Mouse (Mus musculus): ENCODE results near the gene Coro1a.

GRCm38 (mm10) chr7:126702358-126702757, 5.2 kb downstream of the Coro1a start:
- TF ChIP-seq ZNF384 (IDR thresholded peaks at IDR 0.05; ENCODE audit: low read depth, low read length) (no peak), CTCF (conservative IDR thresholded peaks at IDR 0.05 in 1 of 2, IDR thresholded peaks at IDR 0.05 in 1 of 2; ENCODE audit: low read depth in 2 of 2, low read length in 2 of 2) (peak in 1 of 2 experiments; percentile 21; a peak in 1 of 4 replicates), POLR2A (IDR thresholded peaks at IDR 0.05; ENCODE audit: low read depth, low read length) (no peak; the same call in 1 of the 2 replicates), HCFC1 (IDR thresholded peaks at IDR 0.05; ENCODE audit: low read depth, low read length) (peak; percentile 66), UBTF (IDR thresholded peaks at IDR 0.05; ENCODE audit: low read depth, low read length) (no peak), ZC3H11A (IDR thresholded peaks at IDR 0.05; ENCODE audit: low read depth, low read length) (no peak), MEF2A (IDR thresholded peaks at IDR 0.05; ENCODE audit: borderline replicate concordance, low read depth, low read length) (peak; percentile 45; the same call in 1 of the 2 replicates), TCF12 (IDR thresholded peaks at IDR 0.05; ENCODE audit: low read depth, low read length) (peak; percentile 52; the same call in 1 of the 2 replicates), ELF1 (IDR thresholded peaks at IDR 0.05; ENCODE audit: low read depth, low read length) (peak; percentile 79), EP300 (IDR thresholded peaks at IDR 0.05; ENCODE audit: low read length) (peak; percentile 27; the same call in 1 of the 2 replicates), ZKSCAN1 (IDR thresholded peaks at IDR 0.05; ENCODE audit: borderline replicate concordance, low read depth, low read length) (no peak), CHD1 (IDR thresholded peaks at IDR 0.05; ENCODE audit: low read depth, low read length) (0 out of 2 replicates have a peak, but pooled peaks have one; percentile 42)
